Mouse (Mus musculus): ENCODE data around the gene Lamc1. TPM values are rescaled to one million over a fixed set of nuclear protein-coding genes. Genes with fewer than 3 reads are reported as not detected.

Gene Lamc1
- polyA plus RNA-seq, 1 experiment from 2014 or later, result 62.6 TPM

DNA sequence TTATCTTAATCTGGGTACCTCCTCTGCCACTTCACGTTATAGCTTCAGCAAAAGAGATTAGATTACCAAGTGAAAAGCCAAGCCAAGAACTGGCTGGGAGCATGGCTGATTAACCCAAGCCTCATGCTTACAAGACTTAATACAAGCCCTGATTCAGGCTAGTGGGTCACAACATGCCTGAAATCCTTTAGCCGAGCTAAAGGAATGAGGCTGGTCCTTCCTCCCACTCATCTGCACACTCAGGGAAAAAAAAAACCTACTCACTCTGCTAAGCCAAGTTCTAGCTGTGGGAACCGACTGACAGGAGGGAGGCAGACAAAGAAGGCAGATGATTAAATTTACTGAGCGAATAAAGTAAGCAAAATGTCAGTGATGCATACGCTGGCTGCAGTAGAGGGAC, 65.7 kb downstream of the Lamc1 start:
- no peak for DNase-seq (ENCODE audit: low spot score)
- WGBS, result 50% methylated on average over 5 of the region's 5 CpGs

DNA sequence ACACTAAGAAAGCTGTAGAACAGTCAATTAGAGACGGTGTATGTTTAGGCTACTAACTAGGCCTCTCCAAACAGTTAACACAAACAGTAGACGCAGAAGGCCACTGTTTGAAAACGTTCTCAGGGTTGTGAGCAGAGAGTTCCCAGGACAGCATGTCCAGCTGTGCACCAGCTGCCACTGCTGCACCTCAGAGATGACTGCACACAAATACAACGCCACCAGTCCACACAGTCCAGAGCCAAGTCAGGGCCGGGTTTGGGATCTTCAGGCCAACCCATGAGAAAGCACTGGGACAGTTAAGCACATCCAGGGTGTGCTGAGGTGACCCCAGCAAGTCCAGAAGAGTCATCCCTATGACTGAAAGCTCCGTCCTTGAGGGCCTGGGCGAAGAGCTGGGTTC, 67.0 kb downstream of the Lamc1 start:
- Histone ChIP-seq H3K4me3 (no peak overlapping the region), H3K27me3 (ENCODE audit: insufficient read depth, poor library complexity, severe bottlenecking) (no peaks in the 10 kb centered on the region), H3K36me3 (peaks cover 9% of the 10 kb centered on the region), H3K27ac (peak overlapping the region; percentile 77), H3K9me3 (no peaks in the 10 kb centered on the region), H3K4me1 (peaks cover 74% of the 10 kb centered on the region)
- DNase-seq (ENCODE audit: low spot score), result no peak
- WGBS, result 73% methylated on average over 7 of the region's 7 CpGs

More for the DNA sequence above, 65.7 kb downstream of the Lamc1 start:
- H3K4me3 ChIP-seq, result no peak overlapping the region
- H3K36me3 ChIP-seq, result peaks cover 4% of the 10 kb centered on the region
- H3K9me3 ChIP-seq, result no peaks in the 10 kb centered on the region
- peak overlapping the region; percentile 53; the same call in 1 of the 2 replicates for H3K27ac ChIP-seq
- no peaks in the 10 kb centered on the region for H3K27me3 ChIP-seq (ENCODE audit: insufficient read depth, poor library complexity, severe bottlenecking)
- H3K4me1 ChIP-seq, result peaks cover 87% of the 10 kb centered on the region

DNA sequence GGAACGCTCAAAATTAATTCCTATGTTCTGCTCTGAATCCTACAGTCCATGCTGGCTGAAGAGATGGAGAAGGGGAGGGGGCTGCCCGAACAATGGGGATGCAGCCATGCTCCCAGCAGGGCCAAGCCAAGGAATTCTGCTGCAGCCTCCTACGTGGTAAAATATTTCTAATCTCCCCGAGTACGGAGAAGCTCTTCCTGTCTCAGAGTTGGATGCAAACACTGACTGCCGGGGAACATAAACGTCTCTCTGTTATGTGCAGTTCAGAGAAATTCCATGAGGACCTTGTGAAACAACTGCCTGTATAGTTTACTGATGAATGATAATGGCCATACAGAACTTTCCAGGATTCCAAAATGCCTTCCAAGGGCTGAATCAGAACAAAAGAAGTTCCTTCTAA, 67.5 kb downstream of the Lamc1 start:
- Histone ChIP-seq H3K4me1 (peaks cover 76% of the 10 kb centered on the region), H3K27ac (peak overlapping the region; percentile 77), H3K4me3 (no peak overlapping the region), H3K36me3 (peaks cover 9% of the 10 kb centered on the region), H3K27me3 (ENCODE audit: insufficient read depth, poor library complexity, severe bottlenecking) (no peaks in the 10 kb centered on the region), H3K9me3 (no peaks in the 10 kb centered on the region)
- WGBS, result 40% methylated on average over 7 of the region's 7 CpGs
- no peak for DNase-seq (ENCODE audit: low spot score)

- Histone ChIP-seq H3K4me1 (peaks cover 36% of the 10 kb centered on the region), H3K27me3 (ENCODE audit: insufficient read depth, poor library complexity, severe bottlenecking) (no peaks in the 10 kb centered on the region), H3K27ac (no peak overlapping the region), H3K36me3 (peaks cover 35% of the 10 kb centered on the region), H3K9me3 (no peaks in the 10 kb centered on the region), H3K4me3 (no peak overlapping the region)
- 63% methylated on average over 5 of the region's 5 CpGs for WGBS
- no peak for DNase-seq (ENCODE audit: low spot score)
Measured at GRCm38 (mm10) chr1:153259752-153260300, 72.8 kb downstream of the Lamc1 start.

GRCm38 (mm10) chr1:153252540-153253210, 79.9 kb downstream of the Lamc1 start:
- no peak overlapping the region for H3K27ac ChIP-seq
- no peaks in the 10 kb centered on the region for H3K27me3 ChIP-seq (ENCODE audit: insufficient read depth, poor library complexity, severe bottlenecking)
- 88% methylated on average over 4 of the region's 4 CpGs for WGBS
- no peak overlapping the region for H3K4me3 ChIP-seq
- peaks cover 81% of the 10 kb centered on the region for H3K36me3 ChIP-seq
- H3K4me1 ChIP-seq, result no peaks in the 10 kb centered on the region
- DNase-seq (ENCODE audit: low spot score), result no peak
- no peaks in the 10 kb centered on the region for H3K9me3 ChIP-seq

DNA sequence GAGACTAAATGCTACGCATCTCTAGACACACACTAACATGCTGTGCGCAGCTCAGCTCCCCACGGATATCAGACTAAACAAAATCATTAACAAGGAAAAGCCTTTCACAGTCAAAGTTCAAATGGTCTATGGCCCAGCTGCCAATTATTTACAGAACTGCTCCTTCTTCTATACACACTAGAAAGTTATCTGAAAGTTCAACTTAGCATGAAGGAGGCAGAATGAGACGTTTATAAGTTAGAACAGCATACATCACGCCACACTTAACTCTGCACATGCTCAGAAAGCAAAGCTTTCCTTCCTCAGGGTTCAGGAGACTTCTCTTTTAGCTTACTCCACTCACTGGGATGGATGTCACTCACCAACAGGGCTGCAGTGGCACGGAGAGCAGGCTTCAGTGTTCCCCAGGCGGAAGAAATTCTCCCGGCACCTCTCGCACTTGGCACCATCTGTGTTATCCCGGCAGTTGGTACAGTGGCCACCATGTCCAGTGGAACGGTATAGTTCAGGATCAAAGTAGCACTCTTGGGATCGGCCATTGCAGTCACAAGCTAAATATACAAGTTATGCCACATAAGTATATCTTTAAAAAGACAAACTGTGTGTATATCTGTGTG, 80.9 kb downstream of the Lamc1 start:
- whole genome bisulfite sequencing, result 91% methylated on average over 12 of the region's 12 CpGs

GRCm38 (mm10) chr1:153241346-153241745, 91.2 kb downstream of the Lamc1 start:
- 72% methylated on average over 7 of the region's 7 CpGs for WGBS
- Histone ChIP-seq H3K36me3 (peaks cover 94% of the 10 kb centered on the region), H3K27me3 (ENCODE audit: insufficient read depth, poor library complexity, severe bottlenecking) (no peaks in the 10 kb centered on the region), H3K4me3 (no peak overlapping the region), H3K9me3 (no peaks in the 10 kb centered on the region), H3K4me1 (no peaks in the 10 kb centered on the region), H3K27ac (no peak overlapping the region)
- no peak for DNase-seq (ENCODE audit: low spot score)

More for the DNA sequence above, 80.9 kb downstream of the Lamc1 start:
- DNase-seq (ENCODE audit: low spot score), result no peak
- Histone ChIP-seq H3K4me3 (no peak overlapping the region), H3K36me3 (peaks cover 82% of the 10 kb centered on the region), H3K27me3 (ENCODE audit: insufficient read depth, poor library complexity, severe bottlenecking) (no peaks in the 10 kb centered on the region), H3K4me1 (no peaks in the 10 kb centered on the region), H3K9me3 (no peaks in the 10 kb centered on the region), H3K27ac (no peak overlapping the region)

- H3K27me3 ChIP-seq (ENCODE audit: insufficient read depth, poor library complexity, severe bottlenecking), result no peaks in the 10 kb centered on the region
- WGBS, result 81% methylated on average over 4 of the region's 4 CpGs
- peaks cover 84% of the 10 kb centered on the region for H3K36me3 ChIP-seq
- DNase-seq (ENCODE audit: low spot score), result no peak
- no peak overlapping the region for H3K27ac ChIP-seq
- no peaks in the 10 kb centered on the region for H3K9me3 ChIP-seq
- no peaks in the 10 kb centered on the region for H3K4me1 ChIP-seq
- no peak overlapping the region for H3K4me3 ChIP-seq
Measured at GRCm38 (mm10) chr1:153235576-153235975, 97.0 kb downstream of the Lamc1 start.

DNA sequence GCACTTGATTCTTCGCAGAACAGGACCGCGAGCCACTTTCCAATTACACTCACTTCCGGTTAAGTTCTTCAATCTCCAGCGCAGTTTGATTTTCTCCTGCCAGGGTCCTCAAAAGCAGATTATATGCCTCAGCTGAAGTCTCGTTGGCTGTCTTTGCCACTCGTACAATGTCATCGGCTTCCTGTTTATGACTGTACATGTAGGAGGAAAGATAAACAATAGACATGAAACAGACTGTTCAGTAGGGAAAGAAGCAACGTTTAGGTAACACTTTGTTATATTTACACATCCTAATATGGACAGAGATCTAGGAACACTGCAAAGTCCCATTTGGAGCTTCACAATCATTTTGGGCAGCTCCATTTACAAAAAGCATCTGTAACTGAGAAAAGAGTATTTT, 100.9 kb downstream of the Lamc1 start:
- Histone ChIP-seq H3K27ac (no peak overlapping the region), H3K4me1 (no peaks in the 10 kb centered on the region), H3K4me3 (no peak overlapping the region), H3K9me3 (no peaks in the 10 kb centered on the region), H3K36me3 (peaks cover 90% of the 10 kb centered on the region), H3K27me3 (ENCODE audit: insufficient read depth, poor library complexity, severe bottlenecking) (no peaks in the 10 kb centered on the region)
- DNase-seq (ENCODE audit: low spot score), result no peak
- 85% methylated on average over 9 of the region's 9 CpGs for WGBS

DNA sequence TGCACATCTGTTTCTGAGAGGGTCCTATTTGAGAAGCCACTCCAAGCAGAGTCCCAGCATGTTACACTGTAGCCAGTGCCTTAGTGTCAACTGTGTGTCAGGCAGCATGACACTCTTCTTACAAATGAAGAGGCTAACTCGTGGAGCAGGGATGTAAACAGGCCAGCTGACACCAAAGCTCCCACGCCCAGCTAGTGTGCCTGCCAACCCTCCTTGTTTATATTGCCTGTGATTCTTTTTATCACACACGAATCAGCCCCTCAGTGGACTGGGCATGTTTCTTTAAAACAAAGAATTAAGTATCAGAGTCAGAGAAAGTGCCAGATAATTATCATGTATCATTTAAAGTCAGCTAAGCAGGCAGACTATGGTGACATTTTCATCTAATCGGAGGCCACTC, 104.7 kb downstream of the Lamc1 start:
- Histone ChIP-seq H3K36me3 (peaks cover 92% of the 10 kb centered on the region), H3K27me3 (ENCODE audit: insufficient read depth, poor library complexity, severe bottlenecking) (no peaks in the 10 kb centered on the region)
- DNase-seq (ENCODE audit: low spot score), result no peak

DNA sequence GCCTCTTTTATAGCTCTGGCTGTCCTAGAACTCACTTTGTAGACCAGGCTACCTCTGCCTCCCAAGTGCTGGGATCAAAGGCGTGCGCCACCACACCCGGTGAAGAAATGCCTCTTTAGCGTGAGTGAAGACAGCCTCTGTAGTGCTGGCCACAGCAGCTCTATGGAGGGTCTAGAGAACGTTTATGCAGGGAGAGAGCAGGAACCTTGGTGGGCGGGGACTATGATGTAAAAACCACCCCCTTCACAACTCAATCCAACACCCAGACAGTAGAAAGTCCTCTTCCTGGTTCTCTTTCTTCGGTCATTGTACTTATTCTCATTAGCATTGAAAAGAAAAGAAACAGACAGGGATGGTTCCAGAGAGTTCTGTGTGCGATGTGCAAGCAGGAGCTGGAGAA, 105.5 kb downstream of the Lamc1 start:
- H3K4me3 ChIP-seq, result no peak overlapping the region
- no peaks in the 10 kb centered on the region for H3K27me3 ChIP-seq (ENCODE audit: insufficient read depth, poor library complexity, severe bottlenecking)
- H3K27ac ChIP-seq, result no peak overlapping the region
- H3K9me3 ChIP-seq, result no peaks in the 10 kb centered on the region
- DNase-seq (ENCODE audit: low spot score), result no peak
- H3K4me1 ChIP-seq, result no peaks in the 10 kb centered on the region; the same call in 1 of the 2 replicates
- H3K36me3 ChIP-seq, result peaks cover 92% of the 10 kb centered on the region
- WGBS, result 80% methylated on average over 8 of the region's 8 CpGs

More for the DNA sequence above, 104.7 kb downstream of the Lamc1 start:
- no peaks in the 10 kb centered on the region; the same call in 1 of the 2 replicates for H3K4me1 ChIP-seq
- no peak overlapping the region for H3K27ac ChIP-seq
- WGBS, result 68% methylated on average over 4 of the region's 4 CpGs
- no peaks in the 10 kb centered on the region for H3K9me3 ChIP-seq
- H3K4me3 ChIP-seq, result no peak overlapping the region

DNA sequence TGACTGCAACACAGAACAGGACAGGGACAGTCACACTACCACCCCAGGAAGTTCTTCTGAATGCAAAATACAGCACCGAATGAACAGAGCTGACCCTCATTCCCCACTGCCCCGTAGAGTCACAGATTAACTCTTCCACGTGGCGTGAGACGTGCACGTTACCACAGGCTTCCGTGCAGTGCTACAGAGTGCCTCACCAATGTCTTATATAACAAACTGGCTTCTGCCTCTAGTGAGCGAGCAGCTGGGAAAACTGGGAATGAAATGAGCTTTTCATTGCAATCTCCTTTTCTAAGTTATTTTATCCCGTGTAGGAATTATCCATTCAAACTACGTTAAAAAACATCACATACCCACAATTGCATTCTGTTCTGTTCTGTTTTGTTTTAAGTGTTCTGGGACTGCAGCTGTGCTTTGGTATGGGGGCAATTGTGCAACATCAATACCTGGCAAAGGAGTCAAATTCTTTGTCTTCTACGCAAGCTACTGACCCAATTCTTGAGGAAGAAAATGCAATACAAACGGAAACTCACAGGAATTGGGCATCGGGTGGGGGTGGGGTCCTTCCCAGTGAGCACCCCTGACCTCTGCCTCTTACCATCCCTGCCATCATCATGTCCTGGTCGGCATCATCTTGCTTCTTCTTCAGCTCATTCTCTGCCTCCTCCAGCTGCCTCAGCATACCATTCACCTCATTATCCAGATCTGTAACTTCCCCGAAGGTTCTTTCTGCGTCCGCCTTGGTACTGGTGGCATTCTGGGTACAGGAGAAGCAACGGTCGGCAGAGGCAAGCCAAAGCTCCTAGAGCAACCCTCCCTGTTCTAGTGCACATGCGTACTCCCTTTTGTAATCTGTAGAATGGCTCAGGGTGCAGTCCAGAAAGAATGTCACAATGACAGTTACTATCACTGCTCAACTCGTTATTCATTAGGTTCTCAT, 106.5 kb downstream of the Lamc1 start:
- Histone ChIP-seq H3K36me3 (peaks cover 93% of the 10 kb centered on the region), H3K27ac (no peak overlapping the region), H3K9me3 (no peaks in the 10 kb centered on the region), H3K4me1 (no peaks in the 10 kb centered on the region; the same call in 1 of the 2 replicates), H3K4me3 (no peak overlapping the region), H3K27me3 (ENCODE audit: insufficient read depth, poor library complexity, severe bottlenecking) (no peaks in the 10 kb centered on the region)
- WGBS, result 89% methylated on average over 21 of the region's 21 CpGs
- DNase-seq (ENCODE audit: low spot score), result no peak

Data from heart, embryonic 10.5 days (tissue).